Mouse (Mus musculus) stomach, adult 2 months (tissue): ENCODE results near the gene Herc6. TPM values are rescaled to one million over a fixed set of nuclear protein-coding genes. Genes with fewer than 3 reads are reported as not detected.

Source experiments
- polyA plus RNA-seq: library from polyadenylated mRNA; depleted of rRNA; stranded (reverse); fragments of >200 nt; gene quantifications from 2 replicates; pipeline ENCODE4 v1.2.3, GENCODE M21; 2012; rRNA removed

The Herc6 gene
- 1.3 and 1.7 TPM in 2 replicates for polyA plus RNA-seq

DNA sequence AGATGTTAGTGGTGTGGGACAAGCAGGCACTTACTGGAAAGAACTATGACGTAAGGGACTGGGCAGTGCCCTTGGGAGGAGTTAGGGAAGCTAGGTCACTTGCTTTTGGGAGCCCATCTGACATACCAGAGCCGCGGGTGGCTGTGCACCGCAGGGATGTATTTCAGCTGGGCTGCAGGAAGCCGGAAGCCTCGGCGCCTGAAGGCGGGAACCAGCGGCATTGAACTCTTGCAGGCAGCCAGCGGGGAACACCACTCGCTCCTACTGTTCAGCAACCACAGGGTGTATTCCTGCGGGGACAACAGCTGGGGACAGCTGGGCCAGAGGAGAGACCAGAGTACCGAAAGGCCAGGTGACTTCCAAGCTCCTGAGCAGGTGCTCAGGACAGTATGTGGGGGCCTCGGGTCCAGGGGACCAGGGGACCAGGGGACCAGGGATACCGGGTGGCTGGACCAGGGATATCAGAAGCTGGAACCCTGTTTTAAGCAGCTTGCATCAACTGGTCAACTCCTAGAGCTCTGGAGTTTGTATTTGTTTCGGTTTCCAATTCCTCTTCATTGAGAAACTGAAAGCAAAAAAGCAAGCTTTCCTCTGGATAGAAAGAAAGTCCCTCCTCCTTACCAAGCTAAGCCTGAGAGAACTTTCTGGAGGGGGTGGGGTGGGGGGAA is at the start of gene Herc6:
TSS of gene Herc6 (plus strand) at position 120 of the 668 bp plus-strand sequence.

GRCm38 (mm10) chr6:57535386-57535936 is 45.3 kb upstream of the Herc6 start, which contains the start of gene Ppm1k:
Gene Ppm1k, minus strand, starts transcription at chr6:57535468.

GRCm38 (mm10) chr6:57691467-57692261 is 110.9 kb downstream of the Herc6 start, which contains the start of gene Pyurf:
Gene Pyurf, minus strand, starts transcription at chr6:57692078.

GRCm38 (mm10) chr6:57702376-57702742 is 121.6 kb downstream of the Herc6 start, which contains the start of gene Lancl2:
Gene Lancl2, plus strand, starts transcription at chr6:57702540.

Other genes with a start within 250 kb of the Herc6 start
- not detected in 2 replicates for gene Vmn1r17, start 217.3 kb upstream of the Herc6 start, polyA plus RNA-seq
- gene Vmn1r18, start 185.2 kb upstream of the Herc6 start, polyA plus RNA-seq: not detected in 2 replicates
- gene Vmn1r19, start 177.2 kb upstream of the Herc6 start, polyA plus RNA-seq: not detected in 2 replicates
- not detected in 2 replicates for gene Vmn1r20, start 152.1 kb upstream of the Herc6 start, polyA plus RNA-seq
- 0.12 and 0.27 TPM in 2 replicates for gene Ppm1k, start 45.5 kb upstream of the Herc6 start, polyA plus RNA-seq
- gene Pyurf, start 111.1 kb downstream of the Herc6 start, polyA plus RNA-seq: 11.1 and 19.0 TPM in 2 replicates
- gene Lancl2, start 121.5 kb downstream of the Herc6 start, polyA plus RNA-seq: 0.83 and 0.87 TPM in 2 replicates
- 12.0 and 12.2 TPM in 2 replicates for gene Vopp1, start 244.2 kb downstream of the Herc6 start, polyA plus RNA-seq